Mouse (Mus musculus): ENCODE results near the gene Tshz2.

DNA sequence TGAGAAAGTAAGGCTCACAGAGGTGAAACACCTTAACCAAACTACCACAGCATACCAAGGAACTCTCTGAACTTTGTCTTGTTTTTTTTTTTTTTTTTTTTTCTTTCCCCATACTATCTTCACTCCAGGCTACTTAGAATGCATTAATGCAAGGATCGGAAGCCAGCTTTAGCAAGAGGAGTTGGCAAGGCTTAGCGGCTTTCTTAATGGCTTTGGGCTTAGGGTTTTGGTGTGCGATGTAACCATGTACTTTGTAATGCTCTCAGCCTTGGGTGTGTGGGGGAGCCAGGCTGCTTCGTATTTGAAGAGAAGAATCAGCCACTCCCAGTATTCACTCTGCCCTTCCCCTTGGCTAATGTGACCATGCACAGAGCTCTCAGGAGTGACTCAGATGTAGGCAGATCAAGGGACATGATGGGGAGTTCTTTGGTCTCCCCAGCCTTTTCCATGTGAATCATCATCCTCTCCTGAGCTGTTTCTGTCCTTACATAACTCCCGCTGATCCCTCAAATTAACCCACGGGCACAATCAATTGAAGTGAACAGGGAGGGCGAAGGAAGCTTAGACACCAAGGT, 204.3 kb downstream of the Tshz2 start:
- no peak for TF ChIP-seq CTCF (IDR thresholded peaks at IDR 0.05; ENCODE audit: control insufficient read depth, insufficient read depth, insufficient read length)
- no peak for TF ChIP-seq USF1 (IDR thresholded peaks at IDR 0.05; ENCODE audit: low read depth)
- no peak for TF ChIP-seq MAX (IDR thresholded peaks at IDR 0.05)
